Mouse (Mus musculus): ENCODE data around the gene Prkcg.

DNA sequence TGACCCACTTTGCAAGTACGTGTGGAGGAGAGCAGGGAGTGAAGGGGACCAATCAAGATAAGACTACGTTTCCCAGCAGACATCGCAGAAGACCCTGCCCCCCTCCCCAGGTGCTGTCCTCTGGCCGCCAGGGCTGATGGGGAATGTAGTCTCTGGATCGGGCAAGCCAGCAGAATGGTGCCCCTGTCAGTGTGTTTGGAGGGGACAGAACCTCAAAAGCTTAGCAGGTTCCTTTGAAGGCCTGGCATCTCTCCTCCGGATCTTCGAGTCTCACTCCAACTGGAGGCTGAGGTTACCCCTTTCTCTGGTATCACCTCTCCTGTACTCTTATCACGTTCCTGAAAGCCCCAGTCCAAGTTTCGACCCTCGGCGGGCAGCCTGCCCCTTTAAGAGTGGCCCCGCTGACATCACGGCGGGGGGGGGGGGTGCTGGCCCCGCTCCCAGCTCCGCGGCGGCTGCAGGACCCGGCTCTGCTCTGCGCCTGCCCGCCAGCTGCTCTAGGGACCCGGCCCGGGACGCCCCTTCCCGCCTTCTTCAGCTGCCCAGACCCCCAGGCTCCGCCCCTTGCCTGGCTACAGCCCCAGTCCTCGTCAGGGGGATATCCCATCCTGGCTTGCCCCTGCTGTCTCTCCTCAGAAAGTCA is 42.7 kb downstream of the Prkcg start:
- TF ChIP-seq EP300 (IDR thresholded peaks at IDR 0.05; ENCODE audit: low read depth) (peak; percentile 1; the same call in 1 of the 2 replicates), CTCF (IDR thresholded peaks at IDR 0.05; ENCODE audit: low read depth) (no peak)

Measured in liver, postnatal 0 days (tissue).